Mouse (Mus musculus) 3T3-L1 (cell line): ENCODE data around the gene Olfm2.
"Not testable (repeated sequence)": the region's sequence is repeated elsewhere in the genome, so short reads cannot be mapped to it uniquely, and the experiment has no call there.

Experiments
- DNase-seq: peaks from one replicate; pipeline ENCODE4 v3.0.0-alpha.2; 2015; ENCODE audit warnings: low read depth, low spot score

Olfm2 gene

GRCm38 (mm10) chr9:20696107-20696712 lies 49.9 kb downstream of the Olfm2 start:
- no peak for DNase-seq

- DNase-seq: no peak
Measured at GRCm38 (mm10) chr9:20694721-20695235, 51.4 kb downstream of the Olfm2 start.

GRCm38 (mm10) chr9:20692863-20693262 lies 53.3 kb downstream of the Olfm2 start:
- DNase-seq: no peak

- DNase-seq: not testable (repeated sequence)
Measured at GRCm38 (mm10) chr9:20690449-20690848, 55.7 kb downstream of the Olfm2 start.

GRCm38 (mm10) chr9:20689913-20690312 lies 56.2 kb downstream of the Olfm2 start:
- no peak for DNase-seq

- no peak for DNase-seq
Measured at GRCm38 (mm10) chr9:20689403-20689802, 56.7 kb downstream of the Olfm2 start.

- no peak for DNase-seq
Measured at GRCm38 (mm10) chr9:20685081-20685861, 60.9 kb downstream of the Olfm2 start.

- no peak for DNase-seq
Measured at GRCm38 (mm10) chr9:20682389-20682722, 63.8 kb downstream of the Olfm2 start.

- no peak for DNase-seq
Measured at GRCm38 (mm10) chr9:20681546-20682388, 64.4 kb downstream of the Olfm2 start.

- DNase-seq: no peak
Measured at GRCm38 (mm10) chr9:20680378-20680958, 65.7 kb downstream of the Olfm2 start.

GRCm38 (mm10) chr9:20677892-20678291 lies 68.3 kb downstream of the Olfm2 start:
- no peak for DNase-seq

GRCm38 (mm10) chr9:20672047-20672446 lies 74.1 kb downstream of the Olfm2 start:
- DNase-seq: no peak

- DNase-seq: no peak
Measured at GRCm38 (mm10) chr9:20668065-20668464, 78.1 kb downstream of the Olfm2 start.

GRCm38 (mm10) chr9:20666510-20667034 lies 79.6 kb downstream of the Olfm2 start:
- DNase-seq: no peak

- no peak for DNase-seq
Measured at GRCm38 (mm10) chr9:20665925-20666324, 80.2 kb downstream of the Olfm2 start.

- DNase-seq: no peak
Measured at GRCm38 (mm10) chr9:20664982-20665637, 81.0 kb downstream of the Olfm2 start.

GRCm38 (mm10) chr9:20664366-20664765 lies 81.8 kb downstream of the Olfm2 start:
- no peak for DNase-seq

- DNase-seq: no peak
Measured at GRCm38 (mm10) chr9:20663956-20664355, 82.2 kb downstream of the Olfm2 start.

GRCm38 (mm10) chr9:20662874-20663273 lies 83.3 kb downstream of the Olfm2 start:
- DNase-seq: no peak

- DNase-seq: peak; percentile 67
Measured at GRCm38 (mm10) chr9:20662325-20662724, 83.8 kb downstream of the Olfm2 start.

GRCm38 (mm10) chr9:20657546-20657945 lies 88.6 kb downstream of the Olfm2 start:
- DNase-seq: no peak
